ENCODE assay signal across 7 mouse cellular contexts in the genomic region with DNA sequence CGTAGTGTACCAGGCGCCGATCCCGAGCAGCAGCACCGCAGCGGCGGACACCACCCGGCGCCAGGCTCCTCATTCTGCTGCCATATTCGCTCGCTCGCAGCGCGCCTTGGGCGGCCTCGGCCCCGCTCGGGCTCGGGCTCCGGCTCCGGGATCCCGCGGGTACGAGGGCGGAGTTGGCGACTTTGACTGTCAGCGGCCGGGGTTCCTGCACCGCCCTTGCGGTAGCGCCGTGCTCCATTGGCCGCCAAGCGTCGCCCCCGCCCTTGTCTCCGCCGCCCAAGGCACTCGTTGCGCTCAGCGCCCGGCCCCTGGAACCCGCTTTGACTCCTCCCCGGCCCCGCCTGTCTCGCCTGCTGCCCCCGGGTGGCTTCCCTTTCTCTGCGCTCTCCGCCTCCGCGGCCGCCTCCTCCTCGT. TPM values are rescaled to one million over a fixed set of nuclear protein-coding genes. Genes with fewer than 3 reads are reported as not detected.
DNase-seq lines count a peak whose midpoint lies in the region; ATAC-seq and TF ChIP-seq lines count a peak whose summit lies in the region.

A gene (minus strand): TSS at position 155 of the 414 bp plus-strand sequence.

- intact Hi-C loops in heart, adult 2 months (cut with DNase I): loop anchor here (5.0 kb wide), 2 partner anchors 42 to 122 kb away; no protein-coding TSS in a partner anchor

- WGBS in embryonic facial prominence, embryonic 13.5 days: under 1% methylated on average over 53 of the region's 53 CpGs
- 2% methylated on average over 53 of the region's 53 CpGs for WGBS in heart, adult 2 months
- under 1% methylated on average over 53 of the region's 53 CpGs for WGBS in limb, embryonic 13.5 days
- under 1% methylated on average over 53 of the region's 53 CpGs for WGBS in midbrain, embryonic 16.5 days

- peak; percentile 99 for DNase-seq in adrenal gland, postnatal 25 days
- DNase-seq in heart, adult 2 months: peak; percentile 97 to 99
- DNase-seq in kidney, adult 8-10 months: peak; percentile 97
- peak; percentile 65 to 91 for DNase-seq in spleen, postnatal 10 days (ENCODE audit: low spot score in 2 of 2)

- TF ChIP-seq EP300 in heart, adult 2 months (IDR thresholded peaks at IDR 0.05; ENCODE audit: insufficient read depth, low read depth, low read length): 0 out of 2 replicates have a peak, but pooled peaks have one; percentile 50

- peak; percentile 88 for TF ChIP-seq POLR2A in heart, adult 2 months (IDR thresholded peaks at IDR 0.05; ENCODE audit: insufficient read depth, low read depth, low read length)

- H3K9me3 ChIP-seq in embryonic facial prominence, embryonic 13.5 days: no peaks in the 10 kb centered on the region
- H3K9me3 ChIP-seq in limb, embryonic 13.5 days: no peaks in the 10 kb centered on the region; the same call in 1 of the 2 replicates
- H3K9me3 ChIP-seq in midbrain, embryonic 16.5 days (replicated peaks; ENCODE audit: control insufficient read depth, low read length, poor library complexity, severe bottlenecking): no peaks in the 10 kb centered on the region

- no peaks in the 10 kb centered on the region for H3K36me3 ChIP-seq in embryonic facial prominence, embryonic 13.5 days
- peaks cover 3% of the 10 kb centered on the region; the same call in 1 of the 2 replicates for H3K36me3 ChIP-seq in heart, adult 2 months (ENCODE audit: control insufficient read depth, insufficient read depth, low read length)
- H3K36me3 ChIP-seq in limb, embryonic 13.5 days: no peaks in the 10 kb centered on the region
- H3K36me3 ChIP-seq in midbrain, embryonic 16.5 days (ENCODE audit: control insufficient read depth, insufficient read depth, low read length): no peaks in the 10 kb centered on the region

- H3K4me1 ChIP-seq in embryonic facial prominence, embryonic 13.5 days: peaks cover 38% of the 10 kb centered on the region
- H3K4me1 ChIP-seq in heart, adult 2 months (ENCODE audit: control insufficient read depth, insufficient read depth, low read length): peaks cover 15% of the 10 kb centered on the region
- peaks cover 27% of the 10 kb centered on the region for H3K4me1 ChIP-seq in limb, embryonic 13.5 days
- peaks cover 27% of the 10 kb centered on the region for H3K4me1 ChIP-seq in midbrain, embryonic 16.5 days (ENCODE audit: control insufficient read depth, insufficient read depth, low read length)

- TF ChIP-seq CTCF in heart, adult 2 months (IDR thresholded peaks at IDR 0.05): peak; percentile 65

- H3K27ac ChIP-seq in embryonic facial prominence, embryonic 13.5 days: peak within 1 kb of the TSS; percentile 86
- peak within 1 kb of the TSS; percentile 96 for H3K27ac ChIP-seq in heart, adult 2 months
- peak within 1 kb of the TSS; percentile 61; the same call in 1 of the 2 replicates for H3K27ac ChIP-seq in limb, embryonic 13.5 days
- peak within 1 kb of the TSS; percentile 89 for H3K27ac ChIP-seq in midbrain, embryonic 16.5 days (ENCODE audit: low read length)

- H3K27me3 ChIP-seq in embryonic facial prominence, embryonic 13.5 days: peaks cover 40% of the 10 kb centered on the region
- H3K27me3 ChIP-seq in heart, adult 2 months (ENCODE audit: control insufficient read depth, insufficient read depth, low read length): no peaks in the 10 kb centered on the region
- H3K27me3 ChIP-seq in limb, embryonic 13.5 days: peaks cover 52% of the 10 kb centered on the region
- H3K27me3 ChIP-seq in midbrain, embryonic 16.5 days (ENCODE audit: control insufficient read depth, insufficient read depth, low read depth, low read length): no peaks in the 10 kb centered on the region; the same call in 1 of the 2 replicates

- H3K4me3 ChIP-seq in embryonic facial prominence, embryonic 13.5 days: peak within 1 kb of the TSS; percentile 72
- peak within 1 kb of the TSS; percentile 83 for H3K4me3 ChIP-seq in heart, adult 2 months
- H3K4me3 ChIP-seq in limb, embryonic 13.5 days: peak within 1 kb of the TSS; percentile 73
- peak within 1 kb of the TSS; percentile 86 for H3K4me3 ChIP-seq in midbrain, embryonic 16.5 days (ENCODE audit: low read depth, low read length)

- peak; percentile 95 for ATAC-seq in embryonic facial prominence, embryonic 13.5 days (ENCODE audit: insufficient number of reproducible peaks, insufficient read depth, low FRiP score, low TSS enrichment, low read depth)
- peak; percentile 96 for ATAC-seq in limb, embryonic 13.5 days (ENCODE audit: low FRiP score, low read depth)
- peak; percentile 94 for ATAC-seq in midbrain, embryonic 16.5 days

- peak within 1 kb of the TSS; percentile 80 for H3K9ac ChIP-seq in embryonic facial prominence, embryonic 13.5 days
- peak within 1 kb of the TSS; percentile 86 for H3K9ac ChIP-seq in heart, adult 2 months (ENCODE audit: low read depth, low read length)
- peak within 1 kb of the TSS; percentile 76 for H3K9ac ChIP-seq in limb, embryonic 13.5 days
- H3K9ac ChIP-seq in midbrain, embryonic 16.5 days (ENCODE audit: low read depth, low read length): peak within 1 kb of the TSS; percentile 88

- no peaks in the 10 kb centered on the region for H3K79me2 ChIP-seq in heart, adult 2 months (replicated peaks; ENCODE audit: control insufficient read depth, insufficient read depth, low read length)

- peak within 1 kb of the TSS; percentile 97 for H3K4me2 ChIP-seq in embryonic facial prominence, embryonic 13.5 days
- H3K4me2 ChIP-seq in limb, embryonic 13.5 days (replicated peaks): peak within 1 kb of the TSS; percentile 99
- H3K4me2 ChIP-seq in midbrain, embryonic 16.5 days (ENCODE audit: low read length): peak within 1 kb of the TSS; percentile 68

RNA-seq across cellular contexts. Expression of the gene that starts here (rescaled TPM):
- 9.0 and 9.9 TPM in 2 replicates for total RNA-seq in adrenal gland, postnatal 25 days (2021)
- 0.74 and 1.0 TPM in 2 replicates for polyA plus RNA-seq in embryonic facial prominence, embryonic 13.5 days (2015; fragmentation: Nextera tagmentation; extraction: Ambion mirVana)
- 10 to 100 TPM; 33.7 to 34.1 TPM for total RNA-seq in heart, adult 2 months (2021)
- 9.5 and 19.2 TPM in 2 replicates for polyA plus RNA-seq in heart, adult 2 months (2012; rRNA removed)
- 0.67 and 1.1 TPM in 2 replicates for polyA plus RNA-seq in limb, embryonic 13.5 days (2015; fragmentation: Nextera tagmentation; extraction: Ambion mirVana)
- 2.2 and 2.6 TPM in 2 replicates for polyA plus RNA-seq in midbrain, embryonic 16.5 days (2015; fragmentation: Nextera tagmentation; extraction: Ambion mirVana)

Comparison
In these comparisons a context has a peak if more than half of its experiments do, and no peak if none do; other contexts are left out.
1. Peak in every context shown above with its lines: DNase-seq, ATAC-seq, H3K4me3 ChIP-seq and H3K27ac ChIP-seq.